Mouse (Mus musculus) embryonic fibroblast, embryonic 13.5 days (primary cell): ENCODE measurements around the gene Krt6a. TPM values are rescaled to one million over a fixed set of nuclear protein-coding genes. Genes with fewer than 3 reads are reported as not detected.

Source experiments
- H3K27ac ChIP-seq: 2 replicates; pipeline ENCODE4 v1.5.1; 2012; ENCODE audit warnings: low read length, control low read depth, inconsistent platforms; ENCODE audit not compliant: insufficient read depth
- H3K4me1 ChIP-seq: 2 replicates; pipeline ENCODE4 v1.6.1; 2011; ENCODE audit warnings: low read length; ENCODE audit not compliant: control insufficient read depth, insufficient read depth
- H3K4me3 ChIP-seq: 2 replicates; pipeline ENCODE4 v1.5.1; 2011; ENCODE audit warnings: mild to moderate bottlenecking, control low read depth, low read length; ENCODE audit not compliant: insufficient read depth
- CTCF ChIP-seq: IDR thresholded peaks from 2 replicates; pipeline ENCODE4 v1.5.1; 2011; ENCODE audit warnings: mild to moderate bottlenecking, control low read depth, low read length, moderate library complexity, borderline replicate concordance; ENCODE audit not compliant: insufficient read depth
- POLR2A ChIP-seq: IDR thresholded peaks from 2 replicates; pipeline ENCODE4 v1.6.1; 2011; ENCODE audit warnings: low read depth, mild to moderate bottlenecking, control low read depth, low read length, moderate library complexity
- polyA plus RNA-seq: library from polyadenylated mRNA; stranded (reverse); fragments of >200 nt; gene quantifications from 2 replicates; pipeline ENCODE4 v1.2.4, GENCODE M21; 2011; ENCODE audit warnings: low read depth; ENCODE audit not compliant: missing spikeins, insufficient read length

The Krt6a gene
- polyA plus RNA-seq, result not detected in 2 replicates

DNA sequence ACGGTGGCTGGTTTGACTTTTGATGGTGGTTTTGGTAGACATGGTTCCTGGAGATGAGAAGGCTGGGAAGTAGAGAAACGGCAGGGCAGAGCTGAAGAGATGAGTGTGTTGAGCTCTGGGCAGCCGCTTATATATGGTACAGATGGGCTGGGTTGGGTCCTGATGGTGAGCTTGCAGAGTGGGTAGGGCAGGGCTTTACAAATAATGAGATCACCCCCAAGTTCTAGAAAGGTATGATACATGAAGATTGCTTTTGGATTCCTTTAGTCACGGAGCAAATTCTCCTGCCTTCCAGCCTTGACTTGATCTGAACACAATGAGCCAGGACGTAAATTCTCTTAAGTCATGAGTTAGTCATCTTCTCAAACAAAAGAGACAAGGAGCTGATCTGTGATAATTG is at the start of gene Krt6a:
Gene Krt6a (minus strand): TSS at position 101 of the 400 bp plus-strand sequence.
- no peak for TF ChIP-seq POLR2A
- no peak for TF ChIP-seq CTCF
- no peak within 1 kb of the TSS for H3K4me3 ChIP-seq
- no peak within 1 kb of the TSS for H3K27ac ChIP-seq
- no peaks in the 10 kb centered on the region for H3K4me1 ChIP-seq

DNA sequence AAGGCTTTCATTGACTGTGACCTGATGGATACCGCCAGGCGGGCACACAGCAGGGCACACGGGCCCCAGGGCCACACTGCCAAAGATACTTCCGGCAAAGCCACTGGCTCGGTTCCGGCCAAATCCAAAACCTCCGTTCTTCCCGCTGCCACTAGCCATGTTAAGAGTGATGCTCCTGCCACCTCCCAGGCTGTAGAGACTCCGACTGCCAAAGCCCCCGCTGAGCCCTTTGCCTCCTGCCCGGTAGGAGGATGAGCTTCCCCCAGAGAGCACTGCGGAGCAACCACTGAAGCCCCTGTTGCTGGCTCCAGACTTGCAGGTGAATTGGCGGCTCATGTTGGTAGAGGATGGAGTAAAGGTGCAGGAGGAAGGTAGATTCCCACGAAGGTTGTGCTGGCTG is 48.6 kb upstream of the Krt6a start, which contains the start of gene Krt71:
Gene Krt71 (minus strand): TSS at position 399 of the 400 bp plus-strand sequence.
- Histone ChIP-seq H3K27ac (no peak within 1 kb of the TSS), H3K4me1 (no peaks in the 10 kb centered on the region), H3K4me3 (no peak within 1 kb of the TSS)
- TF ChIP-seq POLR2A, result no peak
- TF ChIP-seq CTCF, result no peak

DNA sequence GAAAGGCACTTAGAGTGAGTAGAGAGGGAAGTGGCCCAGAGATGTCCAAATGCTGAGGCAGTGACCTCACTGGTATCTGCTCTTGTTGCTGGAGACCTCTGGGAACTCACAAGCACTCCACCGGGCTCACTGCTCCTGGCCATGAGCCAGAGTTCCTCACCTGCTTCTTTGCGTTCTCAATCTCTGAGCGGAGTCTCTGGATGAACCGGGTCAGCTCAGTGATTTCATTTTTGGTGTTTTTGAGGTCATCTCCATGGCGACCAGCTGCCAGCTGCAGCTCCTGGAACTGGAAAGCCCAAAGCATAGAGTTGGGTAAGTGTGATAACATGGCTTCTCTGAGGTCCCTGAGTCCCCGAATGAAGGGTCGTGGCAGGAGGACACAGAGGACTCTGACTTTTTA is 43.7 kb upstream of the Krt6a start:
- TF ChIP-seq POLR2A, result no peak
- TF ChIP-seq CTCF, result no peak
- Histone ChIP-seq H3K27ac (no peak overlapping the region), H3K4me1 (no peaks in the 10 kb centered on the region), H3K4me3 (no peak overlapping the region)

DNA sequence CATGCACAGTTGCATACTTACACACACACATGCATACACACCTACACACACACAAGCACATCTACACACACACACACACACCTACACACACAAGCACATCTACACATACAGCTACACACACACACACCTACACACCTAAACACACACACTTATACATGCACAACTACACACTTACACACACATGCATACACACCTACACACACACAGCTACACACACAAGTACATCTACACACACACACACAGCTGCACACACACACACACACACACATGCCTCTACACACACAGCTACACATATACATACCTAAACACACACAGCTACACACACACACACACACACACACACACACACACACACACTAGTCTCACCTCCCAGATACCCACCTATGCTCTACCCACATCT is 36.5 kb upstream of the Krt6a start:
- TF ChIP-seq POLR2A (no peak), CTCF (no peak)
- H3K4me1 ChIP-seq, result no peaks in the 10 kb centered on the region
- H3K4me3 ChIP-seq, result no peak overlapping the region
- no peak overlapping the region for H3K27ac ChIP-seq

DNA sequence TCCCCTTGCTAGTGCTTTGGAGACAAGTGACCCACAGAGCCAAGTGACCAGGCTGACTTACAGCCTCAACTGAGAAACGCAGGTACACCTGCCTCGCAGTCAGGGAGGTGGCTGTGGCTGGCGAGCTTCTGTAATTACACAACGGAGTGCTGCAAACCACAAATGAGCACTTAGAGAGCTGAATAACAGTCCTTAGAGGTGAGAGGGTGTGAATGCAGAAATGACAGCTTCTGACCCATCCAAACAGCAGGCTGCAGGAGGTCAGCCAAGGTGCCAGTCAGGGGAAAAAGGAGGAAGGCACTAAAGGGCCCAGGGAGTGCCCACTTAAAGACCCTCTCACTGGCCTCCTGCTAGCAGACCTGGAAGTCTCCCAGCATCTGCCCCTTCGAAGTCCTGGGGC is 30.6 kb upstream of the Krt6a start:
- Histone ChIP-seq H3K4me1 (no peaks in the 10 kb centered on the region), H3K27ac (no peak overlapping the region), H3K4me3 (no peak overlapping the region)
- no peak for TF ChIP-seq CTCF

DNA sequence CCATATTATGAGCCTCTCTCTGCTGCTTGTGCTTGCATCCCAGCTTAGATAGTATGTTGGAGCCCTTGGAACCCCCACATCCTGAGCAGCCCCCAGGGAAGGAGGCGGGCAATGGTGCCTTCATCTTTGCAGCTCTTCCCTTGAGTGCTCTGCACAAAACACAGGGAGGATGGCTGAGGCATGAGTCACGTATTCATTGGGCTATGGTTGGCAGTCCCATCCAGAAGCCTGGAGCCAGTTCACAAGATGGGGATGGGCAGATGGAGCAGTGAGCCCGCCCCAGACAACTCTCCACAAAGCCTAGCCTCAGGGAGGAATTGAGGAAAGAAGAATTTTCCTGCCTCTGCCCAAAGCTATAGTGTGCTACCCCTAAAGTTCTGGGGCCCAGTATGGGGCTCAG is 21.7 kb upstream of the Krt6a start:
- peaks cover 3% of the 10 kb centered on the region; the same call in 1 of the 2 replicates for H3K4me1 ChIP-seq
- no peak overlapping the region for H3K27ac ChIP-seq
- no peak overlapping the region for H3K4me3 ChIP-seq
- TF ChIP-seq POLR2A, result no peak
- no peak for TF ChIP-seq CTCF

DNA sequence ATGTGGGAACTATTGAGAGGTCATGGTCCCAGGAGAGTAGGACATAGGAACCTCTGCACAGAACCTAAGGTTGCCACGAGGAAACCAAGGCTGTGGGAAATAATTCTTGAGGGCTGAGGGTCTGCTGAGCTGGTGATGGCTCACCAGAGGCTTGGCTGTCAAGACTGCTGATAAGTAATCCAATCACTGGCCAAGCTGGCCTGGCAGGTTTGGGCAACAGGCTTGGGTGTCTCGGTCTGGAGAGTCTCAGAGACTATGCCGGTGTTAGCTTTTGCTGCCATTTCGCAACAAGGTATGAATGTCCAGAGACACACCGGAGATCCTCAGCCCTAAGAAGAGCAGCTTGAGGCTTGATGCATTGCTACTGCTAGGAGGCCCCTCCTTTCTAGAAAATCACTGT is 20.2 kb upstream of the Krt6a start:
- H3K4me1 ChIP-seq, result peaks cover 3% of the 10 kb centered on the region; the same call in 1 of the 2 replicates
- TF ChIP-seq CTCF (no peak), POLR2A (no peak)
- H3K4me3 ChIP-seq, result no peak overlapping the region
- no peak overlapping the region for H3K27ac ChIP-seq

DNA sequence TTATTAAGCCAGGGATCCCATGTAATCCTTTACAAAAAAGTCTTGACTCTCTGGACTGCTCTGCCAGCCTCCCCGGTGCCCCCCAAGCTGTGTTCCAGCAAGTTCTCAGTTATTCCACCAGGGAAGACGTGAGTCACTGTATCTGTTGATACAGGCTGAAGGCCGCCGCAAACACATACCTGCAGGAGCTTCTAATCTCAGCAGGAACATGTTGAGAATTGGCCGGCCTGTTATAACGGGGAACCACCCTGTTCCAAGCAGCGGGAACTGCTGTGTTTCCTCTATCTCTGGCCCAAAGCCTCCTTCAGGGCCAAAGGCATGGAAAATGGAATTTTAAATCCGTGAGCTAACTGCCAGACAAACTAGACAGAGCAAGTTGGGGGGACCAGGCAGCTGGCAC is 19.6 kb upstream of the Krt6a start:
- Histone ChIP-seq H3K27ac (no peak overlapping the region), H3K4me3 (no peak overlapping the region), H3K4me1 (peaks cover 3% of the 10 kb centered on the region; the same call in 1 of the 2 replicates)
- TF ChIP-seq CTCF (no peak), POLR2A (no peak)

DNA sequence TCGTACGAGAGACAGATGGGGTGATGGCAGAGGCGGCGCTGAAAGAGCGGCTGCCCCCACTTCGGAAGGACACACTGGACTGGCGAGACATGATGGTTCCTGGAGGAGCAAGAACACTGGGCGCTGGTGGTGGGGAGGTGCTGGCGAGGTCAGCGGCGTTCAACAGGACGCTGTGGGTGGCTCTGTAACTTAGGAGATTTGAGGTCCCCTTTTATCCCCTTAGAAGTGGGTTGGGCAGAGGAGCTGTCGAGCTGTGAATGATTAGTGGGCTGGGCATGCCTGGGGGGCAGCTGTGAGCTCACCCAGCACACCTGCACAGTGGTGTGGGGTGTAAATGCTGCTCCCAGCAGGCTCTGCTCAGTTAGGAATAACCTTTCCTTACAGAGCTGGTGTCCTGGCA is 18.6 kb upstream of the Krt6a start, which contains the start of gene Krt5:
Gene Krt5 (minus strand): TSS at position 179 of the 400 bp plus-strand sequence.
- Histone ChIP-seq H3K27ac (no peak within 1 kb of the TSS), H3K4me1 (peaks cover 3% of the 10 kb centered on the region; the same call in 1 of the 2 replicates), H3K4me3 (no peak within 1 kb of the TSS)
- TF ChIP-seq CTCF (no peak), POLR2A (no peak)

DNA sequence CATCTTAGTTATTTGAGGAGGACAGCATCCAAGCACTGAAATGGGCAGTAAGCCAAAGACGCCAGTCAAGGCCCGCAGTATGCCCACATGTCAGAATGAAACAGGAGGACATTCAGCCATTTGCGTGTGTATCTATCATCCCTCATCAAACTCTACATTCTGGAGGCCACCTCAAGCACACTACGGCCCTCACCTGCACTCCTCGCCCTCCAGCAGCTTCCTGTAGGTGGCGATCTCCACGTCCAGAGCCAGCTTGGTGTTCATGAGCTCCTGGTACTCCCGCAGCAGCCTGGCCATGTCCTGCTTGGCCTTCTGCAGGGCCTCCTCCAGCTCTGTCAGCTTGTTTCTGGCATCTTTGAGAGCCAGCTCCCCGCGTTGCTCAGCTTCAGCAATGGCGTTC is 14.6 kb upstream of the Krt6a start:
- Histone ChIP-seq H3K27ac (no peak overlapping the region), H3K4me3 (no peak overlapping the region), H3K4me1 (no peaks in the 10 kb centered on the region)
- TF ChIP-seq CTCF, result no peak
- TF ChIP-seq POLR2A, result no peak

DNA sequence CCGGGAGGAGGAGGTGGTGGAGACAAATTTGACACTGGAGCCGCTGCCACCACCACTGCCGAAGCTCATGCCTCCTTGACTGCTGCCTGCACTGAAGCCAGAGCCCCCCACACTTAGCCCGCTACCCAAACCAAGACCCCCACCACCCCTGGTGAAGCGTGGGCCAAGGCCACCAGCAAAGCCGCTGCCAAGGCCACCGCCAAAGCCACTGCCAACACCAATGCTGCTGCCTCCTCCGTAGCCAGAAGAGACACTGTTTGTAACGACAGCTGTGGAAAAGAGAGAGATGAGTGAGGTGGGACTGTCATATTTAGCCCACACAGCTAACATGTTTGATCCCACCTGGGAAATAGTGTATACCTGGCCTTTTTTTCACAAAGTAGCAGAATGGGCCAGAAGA is 13.3 kb upstream of the Krt6a start:
- Histone ChIP-seq H3K4me1 (no peaks in the 10 kb centered on the region), H3K27ac (no peak overlapping the region), H3K4me3 (no peak overlapping the region)
- TF ChIP-seq POLR2A (no peak), CTCF (no peak)
